Mouse (Mus musculus): ENCODE measurements around the gene Necap2. TPM values are rescaled to one million over a fixed set of nuclear protein-coding genes. Genes with fewer than 3 reads are reported as not detected.

Gene Necap2
- polyA plus RNA-seq, 1 experiment from 2014 or later, result 47.7 TPM

GRCm38 (mm10) chr4:141108196-141108732 is 30.1 kb upstream of the Necap2 start:
- peaks cover 13% of the 10 kb centered on the region for H3K36me3 ChIP-seq (ENCODE audit: control insufficient read depth, insufficient read depth, low read length)
- WGBS, result 43% methylated on average over 10 of the region's 10 CpGs
- no peak overlapping the region for H3K27ac ChIP-seq (ENCODE audit: low read depth, low read length)
- no peak overlapping the region for H3K4me2 ChIP-seq (ENCODE audit: low read depth)
- ATAC-seq (ENCODE audit: insufficient read depth, low FRiP score, low TSS enrichment) (no peak), DNase-seq (ENCODE audit: low spot score) (peak; percentile 35)
- no peaks in the 10 kb centered on the region for H3K4me1 ChIP-seq (ENCODE audit: control insufficient read depth, insufficient read depth, low read length)
- H3K4me3 ChIP-seq (ENCODE audit: low read depth, low read length), result no peak overlapping the region
- no peaks in the 10 kb centered on the region for H3K27me3 ChIP-seq (ENCODE audit: control insufficient read depth, insufficient read depth, low read length)
- no peak overlapping the region for H3K9ac ChIP-seq (ENCODE audit: low read length)
- H3K9me3 ChIP-seq (ENCODE audit: control insufficient read depth, low read length), result 0 out of 2 replicates have a peak, but pooled peaks cover 2% of the 10 kb centered on the region

GRCm38 (mm10) chr4:141106526-141107183 is 28.5 kb upstream of the Necap2 start:
- WGBS, result 80% methylated on average over 16 of the region's 16 CpGs
- Histone ChIP-seq H3K9me3 (ENCODE audit: control insufficient read depth, low read length) (0 out of 2 replicates have a peak, but pooled peaks cover 2% of the 10 kb centered on the region), H3K4me3 (ENCODE audit: low read depth, low read length) (no peak overlapping the region), H3K4me1 (ENCODE audit: control insufficient read depth, insufficient read depth, low read length) (no peaks in the 10 kb centered on the region), H3K36me3 (ENCODE audit: control insufficient read depth, insufficient read depth, low read length) (peaks cover 7% of the 10 kb centered on the region), H3K4me2 (ENCODE audit: low read depth) (no peak overlapping the region), H3K27ac (ENCODE audit: low read depth, low read length) (no peak overlapping the region), H3K9ac (ENCODE audit: low read length) (no peak overlapping the region), H3K27me3 (ENCODE audit: control insufficient read depth, insufficient read depth, low read length) (no peaks in the 10 kb centered on the region)
- DNase-seq (ENCODE audit: low spot score) (no peak), ATAC-seq (ENCODE audit: insufficient read depth, low FRiP score, low TSS enrichment) (no peak)

GRCm38 (mm10) chr4:141101855-141102254 is 23.7 kb upstream of the Necap2 start:
- Histone ChIP-seq H3K27ac (ENCODE audit: low read depth, low read length) (no peak overlapping the region), H3K4me1 (ENCODE audit: control insufficient read depth, insufficient read depth, low read length) (no peaks in the 10 kb centered on the region), H3K9me3 (ENCODE audit: control insufficient read depth, low read length) (no peaks in the 10 kb centered on the region), H3K36me3 (ENCODE audit: control insufficient read depth, insufficient read depth, low read length) (no peaks in the 10 kb centered on the region), H3K9ac (ENCODE audit: low read length) (no peak overlapping the region), H3K4me2 (ENCODE audit: low read depth) (no peak overlapping the region), H3K4me3 (ENCODE audit: low read depth, low read length) (no peak overlapping the region), H3K27me3 (ENCODE audit: control insufficient read depth, insufficient read depth, low read length) (no peaks in the 10 kb centered on the region)
- WGBS, result 73% methylated on average over 6 of the region's 6 CpGs
- no peak for DNase-seq (ENCODE audit: low spot score)
- no peak for ATAC-seq (ENCODE audit: insufficient read depth, low FRiP score, low TSS enrichment)

GRCm38 (mm10) chr4:141101291-141101690 is 23.1 kb upstream of the Necap2 start:
- H3K36me3 ChIP-seq (ENCODE audit: control insufficient read depth, insufficient read depth, low read length), result no peaks in the 10 kb centered on the region
- H3K9me3 ChIP-seq (ENCODE audit: control insufficient read depth, low read length), result no peaks in the 10 kb centered on the region
- no peak for ATAC-seq (ENCODE audit: insufficient read depth, low FRiP score, low TSS enrichment)
- H3K27me3 ChIP-seq (ENCODE audit: control insufficient read depth, insufficient read depth, low read length), result no peaks in the 10 kb centered on the region
- no peak overlapping the region for H3K4me3 ChIP-seq (ENCODE audit: low read depth, low read length)
- no peak overlapping the region for H3K9ac ChIP-seq (ENCODE audit: low read length)
- 90% methylated on average over 9 of the region's 9 CpGs for WGBS
- no peaks in the 10 kb centered on the region for H3K4me1 ChIP-seq (ENCODE audit: control insufficient read depth, insufficient read depth, low read length)
- H3K4me2 ChIP-seq (ENCODE audit: low read depth), result no peak overlapping the region
- H3K27ac ChIP-seq (ENCODE audit: low read depth, low read length), result no peak overlapping the region
- no peak for DNase-seq (ENCODE audit: low spot score)

- 76% methylated on average over 5 of the region's 5 CpGs for WGBS
- ATAC-seq (ENCODE audit: insufficient read depth, low FRiP score, low TSS enrichment), result no peak
- H3K9ac ChIP-seq (ENCODE audit: low read length), result no peak overlapping the region
These were observed 21.8 kb upstream of the Necap2 start for GRCm38 (mm10) chr4:141099956-141100355.

GRCm38 (mm10) chr4:141098935-141099334 is 20.8 kb upstream of the Necap2 start:
- whole genome bisulfite sequencing, result 79% methylated on average over 4 of the region's 4 CpGs
- H3K27me3 ChIP-seq (ENCODE audit: control insufficient read depth, insufficient read depth, low read length), result no peaks in the 10 kb centered on the region

More at GRCm38 (mm10) chr4:141099956-141100355, 21.8 kb upstream of the Necap2 start:
- Histone ChIP-seq H3K4me3 (ENCODE audit: low read depth, low read length) (no peak overlapping the region), H3K27me3 (ENCODE audit: control insufficient read depth, insufficient read depth, low read length) (no peaks in the 10 kb centered on the region), H3K4me2 (ENCODE audit: low read depth) (no peak overlapping the region), H3K27ac (ENCODE audit: low read depth, low read length) (no peak overlapping the region), H3K4me1 (ENCODE audit: control insufficient read depth, insufficient read depth, low read length) (no peaks in the 10 kb centered on the region), H3K36me3 (ENCODE audit: control insufficient read depth, insufficient read depth, low read length) (no peaks in the 10 kb centered on the region), H3K9me3 (ENCODE audit: control insufficient read depth, low read length) (no peaks in the 10 kb centered on the region)
- DNase-seq (ENCODE audit: low spot score), result no peak

GRCm38 (mm10) chr4:141096710-141097109 is 18.6 kb upstream of the Necap2 start:
- H3K27me3 ChIP-seq (ENCODE audit: control insufficient read depth, insufficient read depth, low read length), result no peaks in the 10 kb centered on the region
- H3K4me1 ChIP-seq (ENCODE audit: control insufficient read depth, insufficient read depth, low read length), result no peaks in the 10 kb centered on the region
- H3K27ac ChIP-seq (ENCODE audit: low read depth, low read length), result no peak overlapping the region
- H3K4me2 ChIP-seq (ENCODE audit: low read depth), result no peak overlapping the region
- H3K9ac ChIP-seq (ENCODE audit: low read length), result no peak overlapping the region
- DNase-seq (ENCODE audit: low spot score) (no peak), ATAC-seq (ENCODE audit: insufficient read depth, low FRiP score, low TSS enrichment) (no peak)
- H3K36me3 ChIP-seq (ENCODE audit: control insufficient read depth, insufficient read depth, low read length), result no peaks in the 10 kb centered on the region
- no peaks in the 10 kb centered on the region for H3K9me3 ChIP-seq (ENCODE audit: control insufficient read depth, low read length)
- H3K4me3 ChIP-seq (ENCODE audit: low read depth, low read length), result no peak overlapping the region
- 18% methylated on average over 9 of the region's 9 CpGs for WGBS

More at GRCm38 (mm10) chr4:141098935-141099334, 20.8 kb upstream of the Necap2 start:
- H3K4me2 ChIP-seq (ENCODE audit: low read depth), result no peak overlapping the region
- ATAC-seq (ENCODE audit: insufficient read depth, low FRiP score, low TSS enrichment) (no peak), DNase-seq (ENCODE audit: low spot score) (no peak)
- H3K36me3 ChIP-seq (ENCODE audit: control insufficient read depth, insufficient read depth, low read length), result no peaks in the 10 kb centered on the region
- no peaks in the 10 kb centered on the region for H3K9me3 ChIP-seq (ENCODE audit: control insufficient read depth, low read length)
- H3K4me1 ChIP-seq (ENCODE audit: control insufficient read depth, insufficient read depth, low read length), result no peaks in the 10 kb centered on the region
- H3K27ac ChIP-seq (ENCODE audit: low read depth, low read length), result no peak overlapping the region
- no peak overlapping the region for H3K4me3 ChIP-seq (ENCODE audit: low read depth, low read length)
- no peak overlapping the region for H3K9ac ChIP-seq (ENCODE audit: low read length)

GRCm38 (mm10) chr4:141095016-141095415 is 16.9 kb upstream of the Necap2 start:
- no peaks in the 10 kb centered on the region for H3K9me3 ChIP-seq (ENCODE audit: control insufficient read depth, low read length)
- H3K9ac ChIP-seq (ENCODE audit: low read length), result no peak overlapping the region
- no peak overlapping the region for H3K27ac ChIP-seq (ENCODE audit: low read depth, low read length)
- no peaks in the 10 kb centered on the region for H3K27me3 ChIP-seq (ENCODE audit: control insufficient read depth, insufficient read depth, low read length)
- no peaks in the 10 kb centered on the region for H3K36me3 ChIP-seq (ENCODE audit: control insufficient read depth, insufficient read depth, low read length)
- DNase-seq (ENCODE audit: low spot score) (no peak), ATAC-seq (ENCODE audit: insufficient read depth, low FRiP score, low TSS enrichment) (no peak)
- no peaks in the 10 kb centered on the region for H3K4me1 ChIP-seq (ENCODE audit: control insufficient read depth, insufficient read depth, low read length)
- 84% methylated on average over 10 of the region's 10 CpGs for WGBS
- no peak overlapping the region for H3K4me2 ChIP-seq (ENCODE audit: low read depth)
- H3K4me3 ChIP-seq (ENCODE audit: low read depth, low read length), result no peak overlapping the region

GRCm38 (mm10) chr4:141088714-141089113 is 10.6 kb upstream of the Necap2 start:
- Histone ChIP-seq H3K27ac (ENCODE audit: low read depth, low read length) (no peak overlapping the region), H3K36me3 (ENCODE audit: control insufficient read depth, insufficient read depth, low read length) (no peaks in the 10 kb centered on the region), H3K4me2 (ENCODE audit: low read depth) (no peak overlapping the region), H3K4me1 (ENCODE audit: control insufficient read depth, insufficient read depth, low read length) (no peaks in the 10 kb centered on the region), H3K9ac (ENCODE audit: low read length) (no peak overlapping the region), H3K4me3 (ENCODE audit: low read depth, low read length) (no peak overlapping the region), H3K27me3 (ENCODE audit: control insufficient read depth, insufficient read depth, low read length) (no peaks in the 10 kb centered on the region), H3K9me3 (ENCODE audit: control insufficient read depth, low read length) (no peaks in the 10 kb centered on the region)
- no peak for DNase-seq (ENCODE audit: low spot score)
- no peak for ATAC-seq (ENCODE audit: insufficient read depth, low FRiP score, low TSS enrichment)
- 76% methylated on average over 9 of the region's 9 CpGs for WGBS
